Mouse (Mus musculus) sigmoid colon, adult 10 weeks (tissue): ENCODE measurements around the gene Eda2r. TPM values are rescaled to one million over a fixed set of nuclear protein-coding genes. Genes with fewer than 3 reads are reported as not detected.

Source experiments
- polyA plus RNA-seq: library from polyadenylated mRNA; stranded (reverse); fragments of 350-450 nt; fragmentation: Illumina TruSeq; extraction: RNeasy Lipid Tissue Mini Kit (QIAGEN cat#74804); gene quantifications from one replicate; pipeline ENCODE4 v1.2.3, GENCODE M21; 2014; ENCODE audit warnings: low read depth, low replicate concordance

Eda2r gene
- polyA plus RNA-seq = 9.9 TPM

DNA sequence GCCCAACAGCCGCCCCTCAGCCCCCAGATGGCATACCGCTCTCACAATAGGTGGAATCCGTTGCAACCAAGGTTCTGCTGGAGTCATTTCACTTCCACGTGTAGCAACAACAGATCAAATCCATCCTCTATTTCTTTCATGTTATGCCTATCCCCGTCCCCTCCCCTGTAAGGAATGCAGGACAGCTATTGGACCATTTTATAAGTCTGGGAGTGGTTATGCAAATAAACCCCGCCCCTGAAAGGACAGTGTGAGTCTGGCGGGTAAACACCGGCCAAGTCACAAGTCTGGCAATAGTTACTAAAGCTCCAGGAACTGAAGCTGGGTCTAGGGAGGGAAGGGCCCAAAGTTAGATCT lies at the start of gene Eda2r:
TSS of gene Eda2r (minus strand) at position 152 of the 357 bp plus-strand sequence.

